Mouse (Mus musculus) c-Kit-negative CD71-positive TER-119-positive erythroid progenitor cells, embryonic 14.5 days (primary cell): Measurements from ENCODE around the gene Stat5a.

Source experiments
- DNase-seq: peaks from one replicate; pipeline ENCODE4 v3.0.0-alpha.2; 2013; ENCODE audit warnings: low read depth, low spot score

Stat5a gene

DNA sequence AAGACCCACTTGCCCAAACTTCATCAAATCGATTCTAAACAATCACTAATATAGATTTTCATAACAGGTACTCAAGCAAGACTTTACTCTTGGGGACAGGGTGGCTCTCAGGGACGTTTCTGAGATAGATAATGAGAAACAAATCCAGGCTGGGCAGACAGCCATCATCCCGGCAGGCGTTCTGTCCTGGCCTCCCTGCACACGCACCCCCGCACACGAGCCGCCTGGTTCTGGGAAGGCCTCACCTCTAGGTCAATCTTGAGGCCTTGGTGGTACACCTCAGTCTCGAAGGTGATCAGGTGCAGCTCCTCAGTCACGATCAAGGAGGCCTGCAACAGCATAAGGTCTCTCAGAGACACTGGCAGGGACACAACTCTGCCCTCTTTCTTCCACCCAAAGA, 36.9 kb downstream of the Stat5a start:
- DNase-seq, result no peak

GRCm38 (mm10) chr11:100897294-100898231, 38.4 kb downstream of the Stat5a start:
- no peak for DNase-seq

- no peak for DNase-seq
Observed at GRCm38 (mm10) chr11:100898441-100899199, 39.5 kb downstream of the Stat5a start.

GRCm38 (mm10) chr11:100904580-100905351, 45.6 kb downstream of the Stat5a start:
- DNase-seq, result no peak

DNA sequence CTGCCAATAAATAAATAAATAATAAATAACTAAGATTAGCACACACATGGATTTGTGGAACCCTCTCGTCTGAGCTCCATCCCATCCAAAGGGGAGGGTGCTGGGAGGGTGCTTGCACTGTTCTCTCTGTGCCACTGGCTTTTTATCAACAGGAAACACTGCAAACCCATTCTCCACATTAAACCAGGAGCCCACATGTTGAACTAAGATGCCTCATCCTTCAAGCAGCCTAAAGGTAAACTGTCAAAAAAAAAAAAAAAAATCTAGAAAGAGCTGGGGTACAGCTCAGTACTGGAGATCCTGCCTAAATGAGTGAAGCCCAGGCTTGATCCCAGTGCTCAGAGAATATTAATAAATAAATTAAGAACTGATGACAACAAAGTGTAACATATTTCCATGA, 46.8 kb downstream of the Stat5a start:
- DNase-seq, result no peak

DNA sequence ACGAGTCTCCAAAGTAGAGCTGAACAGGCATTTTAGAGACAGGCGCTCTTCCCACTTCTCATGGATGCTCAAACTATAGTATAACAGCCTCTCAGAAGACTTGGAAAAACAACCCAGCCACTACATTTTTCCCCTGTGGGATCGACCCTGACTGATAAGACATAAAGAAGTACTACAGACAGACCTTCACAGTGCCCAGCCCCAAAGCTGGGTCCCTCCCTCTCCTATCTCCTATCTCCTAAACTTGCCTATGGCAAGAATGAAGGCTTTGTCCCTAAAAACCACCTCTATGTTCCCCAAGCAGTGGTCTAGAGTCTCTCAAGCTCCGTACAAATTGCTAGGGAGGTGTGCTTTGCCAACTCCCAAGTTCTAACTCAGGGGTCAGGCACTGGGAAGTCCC, 47.7 kb downstream of the Stat5a start:
- DNase-seq, result no peak

- DNase-seq, result no peak
Observed at GRCm38 (mm10) chr11:100908112-100908511, 49.0 kb downstream of the Stat5a start.

- DNase-seq, result no peak
Observed at GRCm38 (mm10) chr11:100908567-100908966, 49.4 kb downstream of the Stat5a start.

- DNase-seq, result no peak
Observed at GRCm38 (mm10) chr11:100912401-100913155, 53.4 kb downstream of the Stat5a start.

DNA sequence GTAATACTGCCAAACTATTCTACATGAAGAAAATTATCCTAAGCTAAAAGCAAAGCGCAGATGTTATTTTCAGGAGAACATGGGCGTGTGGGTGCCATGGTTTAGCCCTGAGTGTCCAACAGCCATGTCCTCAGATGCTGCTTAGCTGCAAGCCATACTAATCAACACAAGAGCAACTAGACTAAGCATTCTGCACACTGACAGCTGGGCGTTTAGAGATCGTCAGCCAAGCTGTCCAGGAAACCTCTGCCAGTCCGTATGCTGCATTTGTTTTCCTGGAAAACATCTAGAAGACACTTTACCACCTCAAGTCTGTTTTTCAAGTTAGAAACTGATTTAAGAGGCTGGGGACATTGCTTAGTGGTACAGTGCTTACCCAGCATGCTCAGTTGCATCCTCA, 55.3 kb downstream of the Stat5a start:
- no peak for DNase-seq

DNA sequence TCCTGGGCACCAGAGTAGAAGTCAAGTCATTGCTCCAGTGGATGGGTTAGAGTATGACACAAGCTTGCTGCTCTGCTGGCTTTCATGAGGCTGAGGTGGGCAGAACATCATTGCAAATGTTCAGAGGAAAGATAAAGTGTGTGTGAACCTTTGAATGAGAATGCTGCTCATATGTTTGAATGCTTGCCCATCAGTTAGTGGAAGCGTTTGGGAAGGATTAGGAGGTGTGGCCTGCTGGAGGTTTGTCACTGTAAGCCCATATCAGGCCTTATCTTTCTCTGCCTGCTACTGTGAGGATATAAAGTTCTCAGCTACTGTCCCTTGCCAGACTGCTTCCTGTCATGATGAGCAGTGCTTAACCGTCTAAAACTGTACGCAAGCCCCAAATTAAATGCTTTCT, 55.9 kb downstream of the Stat5a start:
- no peak for DNase-seq

- no peak for DNase-seq
Observed at GRCm38 (mm10) chr11:100916432-100916971, 57.4 kb downstream of the Stat5a start.

GRCm38 (mm10) chr11:100918007-100918406, 58.9 kb downstream of the Stat5a start:
- no peak for DNase-seq

GRCm38 (mm10) chr11:100920887-100921624, 61.9 kb downstream of the Stat5a start:
- DNase-seq, result no peak

GRCm38 (mm10) chr11:100924386-100924919, 65.3 kb downstream of the Stat5a start:
- no peak for DNase-seq

GRCm38 (mm10) chr11:100927386-100927785, 68.2 kb downstream of the Stat5a start:
- no peak for DNase-seq

- DNase-seq, result no peak
Observed at GRCm38 (mm10) chr11:100930611-100931010, 71.5 kb downstream of the Stat5a start.

- no peak for DNase-seq
Observed at GRCm38 (mm10) chr11:100931254-100931921, 72.2 kb downstream of the Stat5a start.
